Mouse (Mus musculus) layer of hippocampus, adult 18-20 months (tissue): ENCODE measurements around the gene Tpst2. TPM values are rescaled to one million over a fixed set of nuclear protein-coding genes. Genes with fewer than 3 reads are reported as not detected.
A peak's percentile ranks its signal among the peaks of the same experiment; 100 is the strongest.

Experiments used
- DNase-seq, 2 experiments: peaks; one replicate each; pipeline ENCODE4 v3.0.0; 2022; ENCODE audit warnings: low spot score in 2 of 2
- long read RNA-seq: library from polyadenylated mRNA; stranded (forward); transcript quantifications from one replicate; pipeline ENCODE4 v2.0.0, GENCODE M21; 2021
- total RNA-seq, 2 experiments: library from RNA; stranded (reverse); gene quantifications; 2 replicates each; pipeline ENCODE4 v1.2.3; 2021

Tpst2 gene
- total RNA-seq, result 10 to 100 TPM; 37.0 to 40.5 TPM
- long read RNA-seq, transcript Tpst2-201 (7 exons, 1,835 nt), result major isoform, 53 of 67 reads
- long read RNA-seq, partial matches to known transcripts, result 6 of 67 reads
- long read RNA-seq, other reads (novel, unspliced or antisense), result 8 of 67 reads

- peak; percentile 100 for DNase-seq
Measured at GRCm38 (mm10) chr5:112276267-112276873, at the start of gene Tpst2. Tpst2 (plus strand) TSS chr5:112276691.

- peak; percentile 73 to 75 for DNase-seq
Measured at GRCm38 (mm10) chr5:112227354-112227753, 49.1 kb upstream of the Tpst2 start.

DNA sequence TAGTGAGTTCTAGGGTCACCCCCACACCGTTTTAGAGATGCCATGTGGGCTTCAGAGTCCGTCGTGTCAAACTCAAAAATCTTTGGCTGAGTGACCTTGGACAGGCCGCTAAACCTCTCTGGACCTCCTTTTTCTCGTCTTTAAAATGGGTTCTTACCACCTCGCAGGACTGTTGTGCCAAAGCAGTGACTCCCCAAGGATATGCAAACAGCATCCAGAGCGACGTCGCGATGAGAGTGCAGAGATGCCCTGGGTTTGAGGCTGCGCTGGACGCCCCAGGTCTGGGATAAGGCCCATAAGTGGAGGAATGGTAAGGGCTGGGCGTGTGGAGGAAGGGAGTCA, 48.6 kb upstream of the Tpst2 start:
- no peak for DNase-seq

- peak; percentile 73 to 76 for DNase-seq
Measured at GRCm38 (mm10) chr5:112228240-112229076, 48.0 kb upstream of the Tpst2 start.

DNA sequence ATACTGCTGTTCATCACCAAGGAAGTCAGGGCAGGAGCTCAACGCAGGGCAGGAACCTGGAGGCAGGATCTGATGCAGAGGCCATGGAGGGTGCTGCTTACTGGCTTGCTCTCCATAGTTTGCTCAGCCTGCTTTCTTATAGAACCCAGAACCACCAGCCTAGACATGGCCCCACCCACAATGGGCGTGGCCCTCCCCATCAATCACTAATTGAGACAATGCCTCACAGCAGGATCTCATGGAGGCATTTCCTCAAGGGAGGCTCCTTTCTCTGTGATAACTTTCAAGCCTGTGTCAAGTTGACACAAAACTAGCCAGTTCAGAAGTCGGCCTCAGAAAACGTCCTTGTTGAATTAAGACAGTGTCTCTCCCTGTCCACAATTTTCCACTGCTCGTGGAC, 40.7 kb upstream of the Tpst2 start:
- DNase-seq, result no peak

DNA sequence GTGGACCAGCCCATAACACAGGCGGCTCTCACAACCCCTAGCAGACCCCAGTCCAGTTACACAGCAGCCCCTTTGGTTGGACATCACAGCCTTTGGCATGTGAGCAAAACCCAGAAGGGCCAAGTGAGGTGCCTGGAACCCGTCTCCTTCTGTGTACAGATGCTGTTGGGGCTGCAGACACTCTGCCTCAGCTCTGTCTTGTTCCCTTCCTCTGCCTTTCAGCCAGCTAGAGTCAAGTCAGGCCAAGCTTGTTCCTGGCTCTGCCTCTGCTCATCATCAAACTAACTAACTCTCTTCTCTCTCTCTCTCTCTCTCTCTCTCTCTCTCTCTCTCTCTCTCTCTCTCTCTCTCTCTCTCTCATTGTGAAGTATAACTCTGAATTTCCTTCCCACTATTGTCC, 39.9 kb upstream of the Tpst2 start:
- DNase-seq, result no peak

DNA sequence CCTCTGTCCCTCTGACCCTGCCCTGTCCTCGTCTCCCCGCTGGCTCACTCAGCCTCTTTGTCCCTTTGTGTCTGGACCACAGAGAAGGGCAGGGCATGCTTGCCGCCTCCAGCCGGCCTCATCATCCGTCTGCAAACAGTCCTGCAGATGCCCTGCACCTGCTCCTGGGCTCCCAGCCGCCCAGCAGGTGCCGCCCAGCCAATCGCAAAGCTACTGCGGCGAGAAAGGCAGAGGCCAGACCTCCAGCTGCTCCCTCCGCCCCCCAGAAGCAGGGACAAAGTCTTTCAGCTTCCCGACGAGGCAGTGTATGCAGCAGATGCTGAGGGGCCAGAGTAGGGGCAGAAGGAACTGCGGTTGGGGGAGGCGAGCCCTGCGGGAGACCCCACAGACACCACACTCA, 39.1 kb upstream of the Tpst2 start:
- no peak for DNase-seq

DNA sequence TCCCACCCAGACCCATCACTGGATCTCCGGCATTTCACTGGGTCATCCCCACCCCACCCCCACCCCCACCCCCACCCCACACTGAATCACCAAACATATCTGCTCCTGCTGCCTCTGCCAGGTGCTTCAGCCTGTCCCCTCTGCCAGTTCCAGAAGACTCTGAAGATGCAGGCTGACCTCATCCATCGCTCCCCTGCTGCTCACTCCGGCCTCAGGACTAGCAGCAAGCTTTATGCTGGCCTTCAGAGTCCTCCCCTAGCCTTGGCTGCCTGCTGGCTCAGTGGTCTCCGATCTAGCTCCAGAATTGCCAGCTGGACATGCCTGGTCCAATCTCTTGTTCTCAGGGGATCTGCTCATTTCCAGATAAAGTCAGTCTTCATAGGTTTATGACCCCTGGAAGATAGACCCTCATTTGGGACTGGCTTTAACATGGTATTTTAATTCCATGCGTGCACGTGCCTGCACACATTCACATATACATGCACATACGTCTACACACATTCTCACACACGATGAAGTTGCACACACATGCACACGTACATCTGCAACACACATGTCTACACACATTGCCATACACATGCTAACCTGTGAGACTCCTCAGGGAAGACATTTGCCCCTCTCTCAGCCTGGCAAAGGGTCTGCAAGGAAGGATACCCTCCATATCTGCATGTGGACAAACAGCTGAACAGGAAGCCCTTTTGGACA, 38.5 kb upstream of the Tpst2 start:
- no peak for DNase-seq

DNA sequence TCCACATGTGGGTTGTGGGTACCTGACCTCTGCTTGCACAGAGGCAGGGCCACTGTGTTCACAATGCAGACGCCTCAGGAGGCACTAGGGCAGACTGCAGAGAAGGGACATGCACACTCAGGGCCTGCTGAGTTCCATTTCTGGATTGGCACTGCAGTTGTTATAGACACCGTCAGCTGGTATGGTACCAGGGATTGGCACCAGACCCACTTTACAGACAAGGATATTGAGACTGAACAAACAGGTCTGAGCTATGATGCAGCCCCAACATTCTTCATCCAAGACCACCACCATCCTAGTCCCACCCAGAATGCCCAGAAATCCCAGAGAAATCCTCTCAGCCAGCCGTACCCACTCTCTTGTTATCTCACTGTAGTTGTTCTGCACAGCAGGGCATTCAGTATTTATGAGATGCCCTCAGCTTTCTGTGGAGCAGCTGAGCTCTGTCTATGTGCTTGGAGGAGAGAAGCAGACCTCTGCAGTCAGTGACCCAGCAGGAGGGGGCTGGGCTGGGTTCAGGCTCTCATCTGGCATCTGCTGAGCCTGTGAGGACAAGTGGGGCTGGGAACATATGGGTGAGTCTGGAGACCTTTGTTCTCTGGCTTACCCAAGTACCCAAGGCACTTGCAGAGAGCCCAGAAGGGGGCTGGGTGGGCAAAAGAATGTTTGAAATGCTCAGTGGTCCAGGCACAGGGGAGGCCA, 37.6 kb upstream of the Tpst2 start:
- peak in 1 of 2 experiments; percentile 42 for DNase-seq

DNA sequence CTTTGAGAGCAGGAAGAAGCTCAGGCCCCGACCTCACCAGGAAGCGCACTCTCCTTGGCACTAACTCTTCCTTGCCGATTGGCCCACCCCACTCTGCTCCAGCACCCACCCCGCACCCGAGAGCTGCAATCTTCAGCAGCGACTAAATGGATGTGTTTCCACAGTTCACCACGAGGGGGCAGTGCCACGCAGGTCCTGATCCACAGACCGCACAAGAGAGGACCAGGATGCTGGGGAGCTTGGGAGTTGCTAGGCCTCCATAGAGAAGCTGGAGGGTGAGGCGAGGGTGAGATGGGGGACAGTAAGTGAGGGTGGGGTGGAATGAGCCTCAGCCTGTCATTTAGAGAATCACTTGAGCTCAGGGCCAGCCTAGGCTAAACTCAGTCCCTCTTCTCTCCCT, 35.7 kb upstream of the Tpst2 start:
- peak; percentile 83 to 95 for DNase-seq

GRCm38 (mm10) chr5:112241849-112242248, 34.6 kb upstream of the Tpst2 start:
- no peak for DNase-seq

GRCm38 (mm10) chr5:112242361-112242778, 34.1 kb upstream of the Tpst2 start:
- no peak for DNase-seq

DNA sequence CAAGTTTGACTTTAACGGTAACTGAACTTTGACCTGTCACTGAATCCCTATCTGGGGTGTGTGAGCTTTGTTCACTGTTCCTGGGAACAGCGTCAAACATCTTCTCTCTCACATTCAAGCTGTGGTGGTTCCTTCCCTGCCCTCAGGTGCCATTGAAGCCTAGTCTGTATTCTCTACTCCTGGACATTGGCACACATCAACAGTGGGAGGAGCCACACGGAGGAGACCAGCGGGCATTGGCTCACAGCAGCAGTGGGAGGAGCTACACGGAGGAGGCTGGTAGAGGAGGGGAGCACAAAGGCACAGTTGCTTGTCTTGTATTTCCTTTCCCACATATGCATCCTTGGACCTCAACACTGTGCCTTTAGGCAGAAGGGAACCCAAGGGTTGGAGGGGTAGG, 33.5 kb upstream of the Tpst2 start:
- no peak for DNase-seq

DNA sequence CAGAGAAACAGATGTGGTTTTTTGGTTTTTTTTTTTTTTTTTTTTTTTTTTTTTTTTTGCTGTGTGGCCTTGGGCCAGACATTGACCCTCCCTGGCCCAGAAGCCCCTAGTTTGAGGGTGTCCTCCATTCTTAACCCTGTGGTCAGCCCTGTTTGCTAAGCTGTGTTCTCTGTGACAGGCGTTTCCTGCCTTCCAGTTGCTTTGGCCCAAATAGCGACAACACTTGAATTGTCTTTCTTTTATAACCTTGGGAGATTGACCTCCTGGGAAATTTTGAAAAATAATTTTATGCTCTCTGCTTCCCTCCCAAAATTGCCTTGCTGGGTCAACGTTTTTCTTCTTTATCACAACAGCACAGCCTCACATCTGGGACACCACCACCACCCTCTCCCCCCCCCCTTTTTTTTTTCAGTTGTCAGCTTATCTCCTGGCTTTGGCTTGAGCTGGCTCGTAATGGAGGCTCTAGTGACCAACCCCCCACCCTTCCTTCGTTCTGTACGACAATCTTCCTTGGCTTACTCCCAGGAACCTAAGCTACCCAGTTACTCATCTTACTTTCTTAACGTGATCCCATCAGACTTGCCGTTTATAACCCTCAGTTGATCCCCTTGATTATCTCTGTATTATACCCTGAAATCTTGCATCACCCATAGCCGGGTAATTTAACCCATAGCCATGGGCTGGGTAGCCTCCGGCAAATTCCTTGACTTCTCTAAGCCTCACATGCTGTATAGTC, 32.8 kb upstream of the Tpst2 start:
- DNase-seq, result no peak

DNA sequence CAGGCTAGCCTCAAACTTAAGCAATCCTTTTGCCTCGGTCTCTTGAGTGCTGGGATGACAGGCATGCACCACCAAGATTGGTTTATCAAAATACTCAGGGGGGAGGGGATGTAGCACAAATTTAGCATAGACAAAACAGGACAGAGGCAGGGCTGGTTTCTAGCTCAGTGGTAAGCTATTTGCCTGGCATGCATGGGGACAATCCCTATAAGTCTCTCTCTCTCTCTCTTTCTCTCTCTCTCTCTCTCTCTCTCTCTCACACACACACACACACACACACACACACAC, 32.3 kb upstream of the Tpst2 start:
- no peak for DNase-seq

DNA sequence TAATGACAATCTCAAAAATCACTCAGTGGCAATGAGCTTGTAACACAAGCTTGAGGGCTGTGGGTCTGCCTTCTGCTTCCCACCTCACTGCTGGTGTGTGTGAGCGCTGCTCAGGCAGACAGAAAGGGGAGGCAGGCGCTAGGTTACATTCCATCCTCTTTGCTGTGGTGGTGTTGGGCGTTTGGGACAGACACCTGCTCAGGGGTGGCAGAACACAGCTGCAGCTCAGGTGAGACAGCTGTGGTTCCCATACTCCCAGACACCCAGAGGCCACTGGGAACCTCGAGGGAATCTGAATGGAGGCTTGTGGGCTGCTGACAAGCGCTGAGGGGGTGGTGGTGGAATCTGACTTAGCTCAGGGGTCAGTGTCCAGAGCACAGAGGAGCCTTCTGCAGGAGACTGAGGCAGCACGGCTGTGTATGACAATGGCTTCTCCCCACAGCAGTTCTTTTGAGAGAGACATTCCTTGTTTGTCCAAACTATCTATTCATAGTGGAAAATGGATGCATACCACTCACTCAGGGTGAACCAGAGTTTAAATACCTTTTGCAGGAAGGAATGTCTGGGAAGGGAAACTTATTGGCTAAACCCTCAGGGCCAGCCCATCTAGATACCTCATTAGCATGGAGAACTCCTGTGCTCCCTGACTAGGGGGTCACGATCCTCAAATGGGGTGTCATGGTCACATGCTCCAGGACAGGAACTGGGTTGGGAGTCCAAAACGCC, 31.4 kb upstream of the Tpst2 start:
- DNase-seq, result no peak

DNA sequence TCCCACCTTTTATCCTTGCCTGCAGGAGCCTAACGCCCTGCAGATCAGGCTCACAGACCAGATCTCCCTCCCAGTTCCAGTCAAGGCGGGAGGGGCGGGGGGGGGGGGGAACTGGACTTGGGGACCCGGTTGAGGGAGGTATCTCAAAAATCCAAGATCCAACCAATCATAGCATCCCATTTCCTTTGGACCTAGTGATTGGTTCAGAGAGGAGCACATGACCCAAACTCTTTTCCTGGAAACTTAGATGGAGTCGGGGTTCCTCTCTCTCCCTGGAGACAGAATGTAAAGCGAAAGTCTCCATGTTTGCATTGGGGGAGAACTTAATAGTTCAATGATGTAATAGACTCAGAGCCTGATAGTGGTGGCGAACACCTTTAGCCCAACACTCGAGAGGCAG, 29.1 kb upstream of the Tpst2 start:
- DNase-seq, result no peak

DNA sequence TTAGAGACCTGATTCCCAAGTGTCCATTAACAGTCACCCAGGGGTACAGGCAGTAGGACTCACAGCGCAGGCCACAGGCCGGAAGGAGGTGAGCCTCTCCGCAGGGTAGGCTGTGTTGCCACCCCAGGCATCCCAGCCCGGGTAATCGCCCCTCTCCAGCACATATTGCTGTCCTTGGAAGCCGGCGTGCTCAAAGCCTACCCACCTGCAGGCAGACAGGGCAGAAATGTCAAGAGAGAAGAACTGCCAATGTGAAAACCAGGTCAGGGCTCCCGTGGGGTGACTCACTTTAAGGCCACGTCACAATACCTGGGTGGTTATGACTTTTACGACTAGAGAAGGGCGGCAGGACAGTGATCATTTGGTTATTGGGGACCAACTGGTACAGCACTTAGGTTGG, 27.4 kb upstream of the Tpst2 start:
- DNase-seq, result no peak

GRCm38 (mm10) chr5:112252400-112252799, 24.1 kb upstream of the Tpst2 start, which contains the start of gene Cryba4:
Cryba4 (minus strand) TSS chr5:112252518.
- DNase-seq, result no peak

- DNase-seq, result no peak
Measured at GRCm38 (mm10) chr5:112253169-112253568, 23.3 kb upstream of the Tpst2 start.
